Mouse (Mus musculus) kidney, postnatal 36 days (tissue): ENCODE measurements around the gene Gramd1a.

Experiments used
- DNase-seq, 2 experiments: peaks; one replicate each; pipeline ENCODE4 v3.0.0; 2021 to 2022; ENCODE audit warnings: mixed read lengths in 2 of 2

Gene Gramd1a

DNA sequence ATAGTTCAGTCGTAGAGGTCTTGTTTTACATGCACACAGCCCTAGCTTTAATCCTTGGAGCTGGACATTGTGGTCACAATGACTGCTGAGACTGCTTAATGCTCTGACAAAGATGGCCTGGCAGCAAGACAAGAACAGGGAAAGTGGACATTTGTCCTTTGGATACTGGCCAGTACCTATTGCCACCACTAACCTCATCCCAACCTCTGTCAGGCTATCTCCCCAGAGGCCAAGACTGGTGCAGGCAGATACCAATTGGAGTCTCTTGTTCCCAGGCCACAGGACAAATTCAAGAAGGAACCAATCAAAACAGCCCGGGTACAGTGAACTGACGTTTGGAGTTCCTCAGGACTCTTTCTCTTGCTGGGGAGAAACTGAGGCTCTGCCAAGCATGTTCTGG, 67.5 kb downstream of the Gramd1a start:
- no peak for DNase-seq

DNA sequence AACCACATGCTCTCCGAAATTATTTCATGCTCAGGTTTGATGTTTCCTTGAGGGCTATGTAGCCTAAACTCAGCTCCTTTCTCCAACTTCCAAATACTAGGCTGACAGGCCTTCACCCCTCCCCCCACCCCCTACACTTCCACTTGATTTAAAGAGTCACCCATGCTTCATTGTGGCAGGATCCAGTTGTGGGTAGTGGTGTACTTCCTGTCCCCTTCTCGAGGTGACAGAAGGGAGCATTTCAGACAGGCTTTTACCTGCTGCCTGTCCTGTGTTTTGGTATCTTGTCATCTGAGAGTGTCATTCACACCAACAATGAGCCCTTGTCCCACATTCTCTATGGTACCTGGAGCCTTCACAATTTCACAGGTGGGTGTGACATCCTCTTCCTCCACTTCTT, 68.4 kb downstream of the Gramd1a start:
- no peak for DNase-seq

DNA sequence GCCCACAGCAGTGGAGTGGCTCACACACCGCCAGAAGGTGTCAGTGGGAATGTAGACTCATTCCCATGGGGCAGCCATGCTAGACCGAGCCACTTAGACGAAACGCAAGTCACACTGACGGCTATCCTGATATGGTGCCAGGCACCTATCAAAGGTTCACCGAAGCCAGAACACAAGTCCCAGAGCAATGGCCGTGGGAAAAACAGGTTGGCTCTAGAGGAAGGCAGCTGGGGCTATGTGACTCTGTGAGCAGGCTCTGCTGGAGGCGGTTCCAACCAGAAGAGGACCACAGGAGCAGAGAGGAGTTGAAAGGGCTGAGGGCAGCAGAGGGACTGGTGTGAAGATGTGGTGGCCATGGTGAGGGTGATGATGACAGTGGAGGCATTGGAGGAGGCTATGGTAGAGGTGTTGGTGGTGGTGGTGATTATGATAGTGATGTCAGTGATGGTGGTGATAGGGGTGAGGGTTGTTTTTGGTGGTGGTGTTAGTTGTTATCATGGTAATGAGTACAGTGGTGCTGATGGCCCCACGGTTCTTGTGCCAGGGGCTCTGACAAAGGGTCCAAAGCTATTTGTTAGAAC, 69.4 kb downstream of the Gramd1a start:
- DNase-seq: no peak

DNA sequence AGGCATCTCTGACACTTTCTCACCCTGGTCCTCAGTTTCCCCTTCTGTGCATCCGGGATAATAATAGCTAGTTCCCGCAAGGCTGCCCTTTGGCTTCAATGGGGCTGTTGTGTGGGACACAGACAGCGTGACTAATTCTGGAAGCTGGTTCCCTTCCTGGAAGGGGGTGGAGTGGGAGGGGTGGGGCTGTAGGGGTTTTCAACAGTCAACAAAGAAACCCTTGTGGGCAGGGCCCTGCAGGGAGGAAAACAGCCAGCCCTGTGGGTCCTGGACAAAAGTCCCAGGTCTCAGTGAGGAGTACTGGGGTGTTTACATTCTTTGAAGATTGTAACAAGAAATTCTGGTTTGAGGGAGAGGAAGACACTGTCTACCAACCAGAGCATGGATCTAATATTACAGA, 70.5 kb downstream of the Gramd1a start:
- peak; percentile 50 to 54 for DNase-seq

DNA sequence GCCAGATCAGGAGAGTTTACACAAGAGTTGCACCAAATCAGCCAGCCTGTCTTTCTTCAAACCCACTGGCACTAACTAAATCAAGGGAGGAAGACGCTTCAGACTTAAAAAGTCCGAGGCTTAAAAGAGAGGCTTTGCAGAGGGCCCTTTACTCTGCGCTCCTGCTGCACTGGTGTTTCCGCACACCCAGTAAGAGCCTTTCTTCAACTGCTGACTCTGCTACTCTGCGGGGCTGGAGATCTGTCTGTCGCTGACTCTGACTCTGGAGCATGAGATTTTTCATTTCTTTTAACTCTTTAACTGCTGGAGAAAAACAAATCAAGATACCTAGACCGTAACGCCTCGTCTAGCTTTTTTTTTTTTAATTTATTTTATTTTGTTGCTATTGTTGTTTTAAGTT, 71.6 kb downstream of the Gramd1a start:
- no peak for DNase-seq

DNA sequence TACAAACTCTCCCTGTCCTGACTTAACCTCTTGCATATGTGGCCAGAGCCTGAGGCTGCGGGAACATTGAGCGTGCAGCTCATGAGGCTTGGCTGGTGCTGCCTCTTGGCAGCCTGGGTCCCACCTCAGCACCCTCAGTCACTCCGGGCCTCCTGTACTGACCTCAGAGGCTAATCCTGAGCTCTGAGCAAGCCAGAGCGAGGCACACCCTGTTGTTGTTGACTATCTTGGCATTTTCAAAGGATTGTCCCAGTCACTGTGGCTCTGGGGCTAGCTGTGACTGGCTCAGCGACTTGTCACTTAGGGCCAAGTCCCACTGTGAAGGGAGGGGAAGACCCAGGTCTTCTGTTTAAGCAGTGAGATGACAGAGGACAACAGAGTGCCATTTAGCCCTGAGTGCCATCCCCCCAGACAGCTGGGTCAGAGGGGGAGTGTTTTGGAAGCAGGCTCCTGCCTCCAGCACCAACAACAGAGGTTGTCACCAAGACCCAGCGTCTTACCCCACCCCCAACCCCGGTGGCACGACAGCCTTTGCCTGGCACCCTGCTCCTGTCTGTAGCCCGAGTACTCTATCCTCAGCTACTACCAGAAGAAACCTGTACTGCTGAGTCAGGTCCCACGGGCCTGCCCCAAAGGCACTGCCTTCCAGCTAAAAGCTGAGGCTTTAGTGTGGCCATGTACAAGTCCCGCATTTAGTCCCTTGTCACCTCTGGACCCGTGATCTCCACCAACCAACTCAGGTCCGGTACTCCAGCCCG, 72.7 kb downstream of the Gramd1a start:
- peak; percentile 37 to 43 for DNase-seq

DNA sequence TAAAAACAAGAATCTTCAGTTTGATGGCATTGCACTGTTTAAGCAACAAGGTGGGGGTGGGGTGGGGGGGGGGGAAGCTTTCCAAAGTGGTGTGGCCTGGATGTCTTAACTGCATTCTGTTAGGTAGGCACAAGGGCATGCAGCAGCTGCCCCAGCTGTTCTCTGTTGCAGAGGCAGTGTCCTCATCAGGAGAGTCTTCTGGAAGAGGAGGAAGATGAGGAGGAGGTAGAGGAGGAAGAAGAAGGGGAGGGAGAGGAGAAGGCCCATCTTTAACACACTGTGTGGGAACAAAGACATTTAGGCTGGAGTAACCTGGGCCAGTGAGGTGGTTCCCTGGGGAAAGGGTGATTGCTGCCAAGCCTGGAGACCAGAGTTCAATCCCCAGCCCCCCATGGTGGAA, 73.6 kb downstream of the Gramd1a start:
- DNase-seq: no peak

DNA sequence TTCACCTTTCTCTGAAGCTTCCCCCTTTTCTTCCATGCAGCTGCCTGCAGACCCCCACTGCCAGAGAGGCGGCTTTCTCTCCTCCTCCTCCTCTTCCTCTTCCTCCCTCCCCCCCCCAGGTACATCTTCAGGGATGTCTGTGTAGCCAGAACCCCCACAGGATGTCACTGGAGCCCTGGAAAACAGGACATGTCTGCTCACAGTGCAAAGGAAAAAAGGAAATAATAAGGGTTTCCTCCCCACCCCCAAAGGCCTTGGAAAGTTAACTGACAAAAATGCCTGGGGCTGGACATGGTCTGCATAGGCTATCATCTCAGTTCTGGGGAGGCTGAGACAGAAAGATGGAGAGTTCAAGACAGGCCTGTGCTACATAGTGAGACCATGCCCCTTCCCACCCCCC, 74.6 kb downstream of the Gramd1a start:
- no peak for DNase-seq

DNA sequence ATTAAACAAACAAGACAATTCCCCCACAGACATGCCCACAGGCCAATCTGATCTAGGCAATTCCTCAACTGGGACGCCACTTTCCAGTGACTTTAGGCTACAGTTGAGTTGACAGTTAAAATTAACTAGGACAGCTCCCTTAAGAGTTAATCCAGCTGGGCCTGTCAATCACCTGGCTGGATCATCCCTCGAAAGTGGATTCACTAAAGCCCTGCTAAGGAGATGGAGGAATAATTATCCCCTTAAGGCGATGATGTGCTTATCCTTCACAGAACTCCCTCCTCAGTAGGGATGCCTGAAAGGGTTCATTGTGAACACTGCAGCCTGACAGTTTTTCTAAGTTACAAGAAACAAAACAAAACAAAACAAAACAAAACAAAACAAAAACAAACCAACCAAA, 75.1 kb downstream of the Gramd1a start:
- DNase-seq: no peak
